Mouse (Mus musculus): ENCODE results near the gene Ptpn14. TPM values are rescaled to one million over a fixed set of nuclear protein-coding genes. Genes with fewer than 3 reads are reported as not detected.

Gene Ptpn14
- polyA plus RNA-seq, 1 experiment from 2014 or later: 1.3 TPM

- 79% methylated on average over 2 of the region's 2 CpGs for WGBS
- ATAC-seq: no peak
- Histone ChIP-seq H3K27ac (no peak overlapping the region), H3K9ac (no peak overlapping the region), H3K4me1 (no peaks in the 10 kb centered on the region), H3K4me3 (no peak overlapping the region), H3K27me3 (no peaks in the 10 kb centered on the region), H3K36me3 (ENCODE audit: poor library complexity, severe bottlenecking) (no peaks in the 10 kb centered on the region), H3K4me2 (no peak overlapping the region), H3K9me3 (replicated peaks) (no peaks in the 10 kb centered on the region)
Observed at GRCm38 (mm10) chr1:189879212-189879611, 151.1 kb downstream of the Ptpn14 start.

- H3K9me3 ChIP-seq (replicated peaks): no peaks in the 10 kb centered on the region
- no peak overlapping the region for H3K9ac ChIP-seq
- H3K27me3 ChIP-seq: no peaks in the 10 kb centered on the region
- peaks cover 5% of the 10 kb centered on the region for H3K4me1 ChIP-seq
- 82% methylated on average over 8 of the region's 8 CpGs for WGBS
- no peak for ATAC-seq
- no peak overlapping the region for H3K4me3 ChIP-seq
- H3K4me2 ChIP-seq: no peak overlapping the region
- no peak overlapping the region for H3K27ac ChIP-seq
- no peaks in the 10 kb centered on the region for H3K36me3 ChIP-seq (ENCODE audit: poor library complexity, severe bottlenecking)
Observed at GRCm38 (mm10) chr1:189879965-189880364, 151.9 kb downstream of the Ptpn14 start.

GRCm38 (mm10) chr1:189880745-189881144 lies 152.7 kb downstream of the Ptpn14 start:
- peaks cover 3% of the 10 kb centered on the region; the same call in 1 of the 2 replicates for H3K27me3 ChIP-seq
- H3K9ac ChIP-seq: no peak overlapping the region
- ATAC-seq: no peak
- peaks cover 7% of the 10 kb centered on the region for H3K4me1 ChIP-seq
- H3K27ac ChIP-seq: no peak overlapping the region
- H3K4me2 ChIP-seq: no peak overlapping the region
- WGBS: 71% methylated on average over 14 of the region's 14 CpGs
- no peaks in the 10 kb centered on the region for H3K9me3 ChIP-seq (replicated peaks)
- H3K36me3 ChIP-seq (ENCODE audit: poor library complexity, severe bottlenecking): no peaks in the 10 kb centered on the region
- H3K4me3 ChIP-seq: no peak overlapping the region

GRCm38 (mm10) chr1:189882886-189883285 lies 154.8 kb downstream of the Ptpn14 start:
- Histone ChIP-seq H3K9me3 (replicated peaks) (no peaks in the 10 kb centered on the region), H3K4me1 (peaks cover 7% of the 10 kb centered on the region), H3K4me3 (no peak overlapping the region), H3K27me3 (peaks cover 4% of the 10 kb centered on the region; the same call in 1 of the 2 replicates), H3K27ac (no peak overlapping the region), H3K4me2 (no peak overlapping the region), H3K36me3 (ENCODE audit: poor library complexity, severe bottlenecking) (no peaks in the 10 kb centered on the region), H3K9ac (no peak overlapping the region)
- no peak for ATAC-seq
- 50% methylated on average over 7 of the region's 7 CpGs for WGBS

- 34% methylated on average over 18 of the region's 18 CpGs for WGBS
- Histone ChIP-seq H3K27me3 (peaks cover 4% of the 10 kb centered on the region; the same call in 1 of the 2 replicates), H3K27ac (no peak overlapping the region), H3K4me3 (no peak overlapping the region), H3K9me3 (replicated peaks) (no peaks in the 10 kb centered on the region), H3K36me3 (ENCODE audit: poor library complexity, severe bottlenecking) (no peaks in the 10 kb centered on the region), H3K4me1 (peaks cover 7% of the 10 kb centered on the region), H3K4me2 (no peak overlapping the region), H3K9ac (no peak overlapping the region)
- ATAC-seq: no peak; the same call in 1 of the 2 replicates
Observed at GRCm38 (mm10) chr1:189883531-189884170, 155.6 kb downstream of the Ptpn14 start.

GRCm38 (mm10) chr1:189884951-189885350 lies 156.9 kb downstream of the Ptpn14 start:
- no peak overlapping the region for H3K9ac ChIP-seq
- no peak for ATAC-seq
- no peaks in the 10 kb centered on the region for H3K36me3 ChIP-seq (ENCODE audit: poor library complexity, severe bottlenecking)
- no peak overlapping the region for H3K4me2 ChIP-seq
- no peak overlapping the region for H3K4me3 ChIP-seq
- no peak overlapping the region for H3K27ac ChIP-seq
- peaks cover 4% of the 10 kb centered on the region; the same call in 1 of the 2 replicates for H3K27me3 ChIP-seq
- H3K4me1 ChIP-seq: peaks cover 7% of the 10 kb centered on the region
- no peaks in the 10 kb centered on the region for H3K9me3 ChIP-seq (replicated peaks)
- 65% methylated on average over 13 of the region's 13 CpGs for WGBS

GRCm38 (mm10) chr1:189885975-189886374 lies 157.9 kb downstream of the Ptpn14 start:
- 86% methylated on average over 6 of the region's 6 CpGs for WGBS
- no peak overlapping the region for H3K9ac ChIP-seq
- no peak for ATAC-seq
- no peak overlapping the region for H3K4me2 ChIP-seq
- H3K27me3 ChIP-seq: peaks cover 4% of the 10 kb centered on the region; the same call in 1 of the 2 replicates
- no peak overlapping the region for H3K4me3 ChIP-seq
- H3K9me3 ChIP-seq (replicated peaks): no peaks in the 10 kb centered on the region
- H3K4me1 ChIP-seq: peaks cover 7% of the 10 kb centered on the region
- H3K36me3 ChIP-seq (ENCODE audit: poor library complexity, severe bottlenecking): no peaks in the 10 kb centered on the region
- H3K27ac ChIP-seq: no peak overlapping the region

- WGBS: 27% methylated on average over 7 of the region's 7 CpGs
- ATAC-seq: peak; percentile 79
- no peaks in the 10 kb centered on the region for H3K36me3 ChIP-seq (ENCODE audit: poor library complexity, severe bottlenecking)
- no peak overlapping the region for H3K27ac ChIP-seq
- H3K9me3 ChIP-seq (replicated peaks): no peaks in the 10 kb centered on the region
- no peak overlapping the region for H3K4me3 ChIP-seq
- peaks cover 7% of the 10 kb centered on the region for H3K4me1 ChIP-seq
- no peak overlapping the region for H3K9ac ChIP-seq
- H3K4me2 ChIP-seq: no peak overlapping the region
- peaks cover 4% of the 10 kb centered on the region; the same call in 1 of the 2 replicates for H3K27me3 ChIP-seq
Observed at GRCm38 (mm10) chr1:189887518-189887917, 159.4 kb downstream of the Ptpn14 start.

GRCm38 (mm10) chr1:189888749-189889148 lies 160.7 kb downstream of the Ptpn14 start:
- H3K4me2 ChIP-seq: no peak overlapping the region
- H3K4me3 ChIP-seq: no peak overlapping the region
- H3K9me3 ChIP-seq (replicated peaks): no peaks in the 10 kb centered on the region
- 73% methylated on average over 10 of the region's 10 CpGs for WGBS
- H3K4me1 ChIP-seq: peaks cover 7% of the 10 kb centered on the region
- no peak for ATAC-seq
- peaks cover 9% of the 10 kb centered on the region; the same call in 1 of the 2 replicates for H3K36me3 ChIP-seq (ENCODE audit: poor library complexity, severe bottlenecking)
- H3K27ac ChIP-seq: no peak overlapping the region
- peaks cover 4% of the 10 kb centered on the region; the same call in 1 of the 2 replicates for H3K27me3 ChIP-seq
- H3K9ac ChIP-seq: no peak overlapping the region

GRCm38 (mm10) chr1:189894191-189894590 lies 166.1 kb downstream of the Ptpn14 start:
- 64% methylated on average over 9 of the region's 9 CpGs for WGBS
- no peak overlapping the region for H3K27ac ChIP-seq
- H3K27me3 ChIP-seq: no peaks in the 10 kb centered on the region
- H3K9ac ChIP-seq: no peak overlapping the region
- H3K4me3 ChIP-seq: no peak overlapping the region
- peaks cover 31% of the 10 kb centered on the region for H3K36me3 ChIP-seq (ENCODE audit: poor library complexity, severe bottlenecking)
- H3K4me1 ChIP-seq: peaks cover 16% of the 10 kb centered on the region
- ATAC-seq: no peak
- no peak overlapping the region for H3K4me2 ChIP-seq
- no peaks in the 10 kb centered on the region for H3K9me3 ChIP-seq (replicated peaks)

- no peak for ATAC-seq
- no peaks in the 10 kb centered on the region for H3K27me3 ChIP-seq
- H3K9ac ChIP-seq: no peak overlapping the region
- H3K4me3 ChIP-seq: no peak overlapping the region
- H3K4me1 ChIP-seq: peaks cover 16% of the 10 kb centered on the region
- no peaks in the 10 kb centered on the region for H3K9me3 ChIP-seq (replicated peaks)
- H3K4me2 ChIP-seq: no peak overlapping the region
- peaks cover 35% of the 10 kb centered on the region for H3K36me3 ChIP-seq (ENCODE audit: poor library complexity, severe bottlenecking)
- WGBS: 18% methylated on average over 9 of the region's 9 CpGs
- no peak overlapping the region for H3K27ac ChIP-seq
Observed at GRCm38 (mm10) chr1:189897861-189898260, 169.8 kb downstream of the Ptpn14 start.

GRCm38 (mm10) chr1:189898708-189899107 lies 170.6 kb downstream of the Ptpn14 start:
- no peak overlapping the region for H3K4me3 ChIP-seq
- H3K27ac ChIP-seq: no peak overlapping the region
- no peak overlapping the region for H3K9ac ChIP-seq
- no peaks in the 10 kb centered on the region for H3K9me3 ChIP-seq (replicated peaks)
- peaks cover 27% of the 10 kb centered on the region for H3K36me3 ChIP-seq (ENCODE audit: poor library complexity, severe bottlenecking)
- H3K4me1 ChIP-seq: peaks cover 16% of the 10 kb centered on the region
- no peak overlapping the region for H3K4me2 ChIP-seq
- WGBS: 87% methylated on average over 13 of the region's 13 CpGs
- no peaks in the 10 kb centered on the region for H3K27me3 ChIP-seq
- ATAC-seq: no peak

GRCm38 (mm10) chr1:189899526-189899925 lies 171.5 kb downstream of the Ptpn14 start:
- Histone ChIP-seq H3K9me3 (replicated peaks) (no peaks in the 10 kb centered on the region), H3K9ac (no peak overlapping the region), H3K4me1 (peaks cover 9% of the 10 kb centered on the region), H3K36me3 (ENCODE audit: poor library complexity, severe bottlenecking) (peaks cover 23% of the 10 kb centered on the region), H3K4me2 (no peak overlapping the region), H3K27ac (no peak overlapping the region), H3K4me3 (no peak overlapping the region), H3K27me3 (no peaks in the 10 kb centered on the region)
- no peak for ATAC-seq
- 97% methylated on average over 6 of the region's 6 CpGs for WGBS

All from forebrain, embryonic 13.5 days (tissue).